Mouse (Mus musculus) adrenal gland, adult 8-10 months (tissue): ENCODE results near the gene A330070K13Rik. TPM values are rescaled to one million over a fixed set of nuclear protein-coding genes. Genes with fewer than 3 reads are reported as not detected.
A peak's percentile ranks its signal among the peaks of the same experiment; 100 is the strongest.

Source experiments
- DNase-seq: peaks from one replicate; pipeline ENCODE4 v3.0.0; 2022
- total RNA-seq, 4 experiments: library from RNA; stranded (reverse); gene quantifications; 2 replicates each; pipeline ENCODE4 v1.2.4; 2022

Gene A330070K13Rik
- not detected for total RNA-seq

GRCm38 (mm10) chr5:130384222-130384912, at the start of gene A330070K13Rik:
TSS of gene A330070K13Rik (minus strand) at chr5:130384631.
- no peak for DNase-seq

GRCm38 (mm10) chr5:130411516-130411915, 27.1 kb upstream of the A330070K13Rik start:
- DNase-seq, result no peak

GRCm38 (mm10) chr5:130409706-130410105, 25.3 kb upstream of the A330070K13Rik start:
- no peak for DNase-seq

- peak; percentile 30 for DNase-seq
Observed at GRCm38 (mm10) chr5:130405201-130405600, 20.8 kb upstream of the A330070K13Rik start.

- no peak for DNase-seq
Observed at GRCm38 (mm10) chr5:130400136-130400917, 15.9 kb upstream of the A330070K13Rik start.

- DNase-seq, result no peak
Observed at GRCm38 (mm10) chr5:130395142-130395541, 10.7 kb upstream of the A330070K13Rik start.

GRCm38 (mm10) chr5:130394386-130394785, 10.0 kb upstream of the A330070K13Rik start:
- DNase-seq, result peak; percentile 36

GRCm38 (mm10) chr5:130393618-130394355, 9.4 kb upstream of the A330070K13Rik start:
- no peak for DNase-seq

GRCm38 (mm10) chr5:130386418-130386817, 2.0 kb upstream of the A330070K13Rik start:
- DNase-seq, result no peak

GRCm38 (mm10) chr5:130375411-130375810, 9.0 kb downstream of the A330070K13Rik start:
- peak; percentile 49 for DNase-seq

GRCm38 (mm10) chr5:130369237-130369636, 15.2 kb downstream of the A330070K13Rik start, which contains the start of gene Caln1:
TSS of gene Caln1 (plus strand) at chr5:130369455.
- DNase-seq, result peak; percentile 53

- no peak for DNase-seq
Observed at GRCm38 (mm10) chr5:130368236-130368635, 16.2 kb downstream of the A330070K13Rik start.

GRCm38 (mm10) chr5:130363773-130364172, 20.7 kb downstream of the A330070K13Rik start:
- no peak for DNase-seq

GRCm38 (mm10) chr5:130363111-130363510, 21.3 kb downstream of the A330070K13Rik start:
- DNase-seq, result no peak

GRCm38 (mm10) chr5:130355223-130355622, 29.2 kb downstream of the A330070K13Rik start:
- DNase-seq, result no peak

- no peak for DNase-seq
Observed at GRCm38 (mm10) chr5:130345871-130346270, 38.6 kb downstream of the A330070K13Rik start.

GRCm38 (mm10) chr5:130344999-130345398, 39.4 kb downstream of the A330070K13Rik start:
- DNase-seq, result no peak

- peak; percentile 69 for DNase-seq
Observed at GRCm38 (mm10) chr5:130340656-130341055, 43.8 kb downstream of the A330070K13Rik start.

GRCm38 (mm10) chr5:130335462-130335861, 49.0 kb downstream of the A330070K13Rik start:
- DNase-seq, result no peak

- no peak for DNase-seq
Observed at GRCm38 (mm10) chr5:130333971-130334370, 50.5 kb downstream of the A330070K13Rik start.

- no peak for DNase-seq
Observed at GRCm38 (mm10) chr5:130333566-130333965, 50.9 kb downstream of the A330070K13Rik start.

GRCm38 (mm10) chr5:130331206-130331605, 53.2 kb downstream of the A330070K13Rik start:
- no peak for DNase-seq

- DNase-seq, result no peak
Observed at GRCm38 (mm10) chr5:130330801-130331200, 53.6 kb downstream of the A330070K13Rik start.
